23 mouse cellular contexts compared by ENCODE assay signal in genomic region chr19:53316963-53317362, GRCm38 (mm10). TPM values are rescaled to one million over a fixed set of nuclear protein-coding genes. Genes with fewer than 3 reads are reported as not detected.
"Had no signal": no experiment of that assay in that cellular context is flagged by ENCODE, and none has a peak within 500 bp of the region (broad histone marks: within the 10 kb centered on the region; RNA-seq: fewer than 3 reads in every experiment).

No protein-coding gene starts in this region.

- H3K27me3 ChIP-seq: midbrain, embryonic 12.5 days; neural tube, embryonic 12.5 days had no signal

- H3K4me2 ChIP-seq: lung, embryonic 14.5 days; midbrain, embryonic 12.5 days; neural tube, embryonic 12.5 days had no signal

- DNase-seq: lung, embryonic 14.5 days; lung, postnatal 10 days; lung, postnatal 4 days; midbrain, embryonic 14.5 days; retina, postnatal 1 day; right cerebral cortex, adult 18-20 months; right cerebral cortex, postnatal 25 days; right cerebral cortex, postnatal 4 days; spleen, adult 18-20 months; thymus, adult 18-20 months; thymus, postnatal 14 days; thymus, postnatal 36 days had no signal

- ATAC-seq: midbrain, embryonic 16.5 days had no signal

- H3K9me3 ChIP-seq: midbrain, embryonic 10.5 days; midbrain, embryonic 12.5 days; neural tube, embryonic 12.5 days had no signal

- H3K9ac ChIP-seq: lung, embryonic 14.5 days; midbrain, embryonic 12.5 days; neural tube, embryonic 12.5 days had no signal

- H3K4me3 ChIP-seq: midbrain, embryonic 10.5 days; midbrain, embryonic 12.5 days; myocyte; neural tube, embryonic 12.5 days had no signal

- H3K36me3 ChIP-seq: midbrain, embryonic 10.5 days; midbrain, embryonic 12.5 days; neural tube, embryonic 12.5 days had no signal

- H3K27ac ChIP-seq: midbrain, embryonic 10.5 days; midbrain, embryonic 12.5 days; neural tube, embryonic 12.5 days had no signal

RNA-seq across cellular contexts. Expression of gene Gm10197, which starts 54.6 kb away (rescaled TPM):
- total RNA-seq: megakaryocyte, adult 5-6 weeks; megakaryocyte-erythroid progenitor cell, adult 5-6 weeks had no signal
- polyA plus RNA-seq: liver, embryonic 16.5 days; lung, embryonic 16.5 days; midbrain, embryonic 12.5 days; midbrain, embryonic 16.5 days; myocyte; neural tube, embryonic 12.5 days; small intestine, adult 2 months; stomach, embryonic 14.5 days had no signal
